Mouse (Mus musculus) activated CD4-positive, CD25-positive, alpha-beta regulatory T cell, adult 4 months (primary cell): Measurements from ENCODE around the gene Sorbs1. TPM values are rescaled to one million over a fixed set of nuclear protein-coding genes. Genes with fewer than 3 reads are reported as not detected.

Source experiments
- ATAC-seq: one replicate; pipeline ENCODE4 v1.8.0; 2017
- polyA plus RNA-seq, 2 experiments: library from polyadenylated mRNA; unstranded; fragments of 100-300 nt; shearing (Covaris generic); gene quantifications; one replicate each; pipeline ENCODE4 v1.2.1; 2017

Gene Sorbs1
- polyA plus RNA-seq, 2 experiments from 2014 or later, result 14.0 to 15.7 TPM

GRCm38 (mm10) chr19:40404582-40404981 lies 109.0 kb downstream of the Sorbs1 start:
- no peak for ATAC-seq

GRCm38 (mm10) chr19:40403999-40404398 lies 109.6 kb downstream of the Sorbs1 start:
- ATAC-seq, result no peak

- no peak for ATAC-seq
These were observed 111.2 kb downstream of the Sorbs1 start for GRCm38 (mm10) chr19:40402155-40402963.

GRCm38 (mm10) chr19:40401213-40401612 lies 112.4 kb downstream of the Sorbs1 start:
- no peak for ATAC-seq

- no peak for ATAC-seq
These were observed 113.1 kb downstream of the Sorbs1 start for GRCm38 (mm10) chr19:40400426-40401030.

- no peak for ATAC-seq
These were observed 117.6 kb downstream of the Sorbs1 start for GRCm38 (mm10) chr19:40395757-40396661.

DNA sequence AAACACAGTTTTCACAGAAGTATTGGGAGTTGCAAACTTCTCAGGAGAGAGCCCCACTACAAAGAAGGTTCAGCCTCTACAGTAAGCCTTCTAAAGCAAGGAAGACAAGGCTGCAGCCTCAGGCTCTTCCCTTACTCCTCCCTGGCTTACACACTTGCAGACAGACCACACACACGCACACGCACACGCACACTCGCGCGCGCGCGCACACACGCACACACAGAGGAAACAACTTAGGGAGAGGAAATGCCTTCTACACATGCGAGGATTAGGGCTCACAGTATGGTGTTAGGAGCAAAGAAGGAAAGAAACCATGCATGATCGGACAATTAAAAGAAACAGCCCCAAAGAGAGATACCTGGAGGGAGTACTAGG lies 118.3 kb downstream of the Sorbs1 start:
- no peak for ATAC-seq

DNA sequence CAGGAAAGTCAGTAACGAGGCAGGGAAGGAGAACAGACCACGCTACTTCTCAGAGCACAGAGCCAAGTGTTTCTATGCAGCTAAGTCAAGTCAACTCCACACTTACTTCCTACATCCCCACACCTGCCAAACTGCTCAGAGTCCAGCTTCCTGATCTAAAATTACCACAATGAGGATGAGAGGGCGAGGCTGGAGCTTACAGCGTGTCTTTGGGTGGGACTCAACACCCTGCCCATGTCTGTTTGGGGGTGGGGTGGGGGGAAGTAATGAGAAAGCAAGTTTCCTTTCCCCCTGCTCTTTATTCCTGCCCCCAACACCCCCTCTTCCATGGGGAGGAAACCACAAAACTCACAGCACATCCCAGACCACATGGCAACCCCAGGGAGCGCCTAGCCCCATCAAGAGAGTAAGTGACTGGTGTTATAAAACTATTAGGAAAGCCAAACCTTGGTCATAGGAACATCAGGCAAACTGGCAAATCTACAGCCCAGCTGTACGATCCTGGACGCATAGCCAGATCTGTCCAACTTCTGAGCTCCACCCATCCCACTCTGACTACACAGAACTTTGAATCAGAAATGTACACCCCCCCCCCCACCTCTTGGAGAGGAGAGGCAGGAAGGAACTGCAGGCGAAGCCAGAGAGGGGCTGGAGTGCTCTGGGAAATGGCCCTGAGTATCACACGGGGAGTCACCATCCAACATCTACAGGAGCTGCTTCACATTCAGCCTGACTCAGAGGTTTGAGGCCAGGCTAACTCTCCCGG lies 118.8 kb downstream of the Sorbs1 start:
- ATAC-seq, result no peak

DNA sequence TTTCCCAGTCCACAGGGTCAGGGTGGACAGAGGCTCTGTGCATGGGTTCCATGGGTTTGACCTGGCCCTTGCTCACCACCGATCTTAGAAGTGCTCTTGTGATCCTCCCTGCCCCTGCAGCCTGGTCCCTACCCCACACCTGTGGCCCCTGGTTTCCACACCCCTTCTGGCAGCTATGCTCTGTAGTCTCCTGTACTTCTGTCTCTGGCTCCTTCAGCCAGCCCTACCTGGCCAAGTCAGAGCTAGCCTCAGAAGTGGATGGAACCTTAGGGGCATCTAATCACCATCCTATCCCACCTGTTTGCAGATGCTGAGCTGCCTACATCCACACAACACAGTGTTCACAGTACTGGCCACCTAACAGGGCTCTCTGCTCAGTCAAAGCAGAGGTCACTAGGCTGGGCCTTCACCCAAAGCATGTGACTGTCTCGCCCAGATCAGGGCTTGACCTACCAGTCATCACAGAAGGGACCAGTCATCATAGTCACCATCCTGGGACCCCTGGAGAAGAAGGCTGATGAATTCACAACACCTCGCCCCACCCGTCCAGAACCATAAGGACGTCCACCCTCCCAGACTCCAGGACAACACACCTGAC lies 120.7 kb downstream of the Sorbs1 start:
- ATAC-seq, result no peak

DNA sequence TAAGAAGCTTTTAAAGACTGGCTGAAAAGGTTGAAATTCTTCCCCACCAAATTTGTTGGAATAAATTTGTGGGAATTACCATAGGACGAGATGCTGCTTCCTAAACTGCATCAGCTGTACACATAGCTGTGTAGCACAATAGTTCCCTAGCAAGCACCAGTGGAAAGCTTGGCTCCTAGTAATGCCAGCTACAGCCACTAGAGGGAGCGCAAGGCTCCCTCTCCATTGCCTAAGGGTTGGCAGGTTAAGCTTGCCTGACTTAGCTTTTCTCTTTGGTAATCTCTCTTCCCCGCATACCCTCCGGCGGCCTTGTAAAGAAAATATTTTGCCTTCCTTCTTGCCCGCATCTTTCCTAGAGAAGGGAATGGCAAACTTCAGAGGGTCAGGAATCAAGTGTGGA lies 122.1 kb downstream of the Sorbs1 start:
- ATAC-seq, result peak; percentile 63

DNA sequence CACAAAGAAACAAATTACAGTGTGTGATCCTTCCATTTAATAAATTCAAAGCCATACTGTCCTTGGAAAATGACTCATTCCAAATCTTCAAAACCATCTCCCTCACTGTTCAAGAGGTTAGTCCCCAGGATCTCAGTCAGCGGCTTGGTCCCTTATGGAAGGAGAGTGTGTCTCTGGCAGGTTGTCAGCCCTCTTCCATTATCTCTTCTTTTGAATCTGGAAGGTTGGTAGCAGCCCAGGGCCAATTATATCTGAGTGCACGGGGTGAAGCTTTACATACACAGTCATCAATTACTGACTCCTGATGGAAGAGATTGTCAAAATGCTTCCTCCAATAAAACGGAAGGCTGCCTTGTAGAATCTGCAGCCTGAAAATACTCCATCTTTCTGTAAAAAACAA lies 126.7 kb downstream of the Sorbs1 start:
- no peak for ATAC-seq

DNA sequence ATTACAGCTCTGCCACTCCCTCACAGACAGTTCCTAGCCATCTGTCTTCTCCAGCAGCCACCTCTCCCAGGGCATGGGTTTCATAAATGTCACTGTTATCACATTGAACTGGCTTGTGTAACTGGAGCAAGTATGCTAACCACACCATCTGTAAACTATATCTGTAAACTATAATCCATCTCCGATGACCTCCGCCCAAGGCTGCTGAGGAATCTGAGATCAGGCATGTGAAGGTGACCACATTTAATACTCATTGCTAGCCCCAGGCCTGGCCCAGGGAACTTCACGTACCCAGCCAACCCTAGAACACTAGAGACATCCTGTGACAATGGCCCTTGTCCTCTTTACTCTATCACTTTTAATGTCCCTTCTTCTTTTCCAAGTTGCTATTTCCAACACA lies 128.2 kb downstream of the Sorbs1 start:
- ATAC-seq, result no peak

DNA sequence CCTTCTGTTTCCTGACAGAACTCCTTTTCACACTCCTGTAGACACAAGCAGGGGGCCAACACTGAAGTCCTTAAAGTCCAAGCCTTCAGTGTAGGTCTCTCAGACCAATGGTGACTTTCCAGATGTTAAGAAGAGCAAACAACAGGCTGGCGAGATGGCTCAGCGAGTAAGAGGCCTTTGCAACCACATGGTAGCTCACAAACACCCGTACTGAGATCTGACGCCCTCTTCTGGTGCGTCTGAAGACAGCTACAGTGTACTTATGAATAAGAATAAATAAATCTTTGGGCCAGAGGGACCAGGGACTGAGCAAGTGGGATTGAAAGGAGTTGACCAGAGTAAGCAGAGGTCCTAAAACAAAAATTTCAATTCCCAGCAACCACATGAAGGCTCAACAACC lies 129.6 kb downstream of the Sorbs1 start:
- no peak for ATAC-seq

DNA sequence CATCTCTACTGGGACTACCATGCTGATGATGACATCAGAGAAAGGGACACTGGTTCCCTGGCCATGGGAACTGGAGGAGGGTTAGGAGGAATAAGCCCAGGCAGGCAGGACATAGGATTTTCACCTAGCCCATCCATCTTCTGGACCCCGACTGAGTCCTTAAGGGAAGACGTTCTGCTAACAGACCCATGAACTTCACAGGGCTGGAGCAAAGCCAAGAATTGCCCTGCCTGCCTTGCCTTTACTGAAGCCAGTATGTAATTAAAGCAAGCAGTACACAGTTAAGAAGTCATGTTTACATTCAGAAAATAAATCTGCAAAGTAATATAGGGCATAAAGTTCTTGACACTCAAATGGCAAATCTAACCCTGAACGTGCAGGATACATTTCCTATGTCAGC lies 132.9 kb downstream of the Sorbs1 start:
- ATAC-seq, result no peak

DNA sequence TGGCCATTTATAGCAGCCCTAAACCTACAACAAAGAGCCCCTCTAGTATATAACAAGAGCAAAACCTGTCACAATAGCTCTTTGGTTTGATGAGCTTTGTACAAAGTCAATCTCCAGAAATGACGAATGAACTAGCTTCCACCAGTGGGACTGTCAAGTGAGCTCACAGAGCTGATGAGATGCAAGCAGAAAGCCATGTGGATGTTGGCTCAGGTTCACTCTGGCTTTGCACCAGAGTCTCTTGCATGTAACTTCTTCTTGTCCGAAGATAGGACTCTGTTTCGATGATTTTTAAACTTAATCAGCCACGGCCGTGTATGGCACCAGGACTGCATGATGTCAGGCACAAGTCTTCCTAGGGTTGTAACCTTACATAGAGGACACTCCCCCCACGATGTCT lies 133.6 kb downstream of the Sorbs1 start:
- no peak for ATAC-seq

- ATAC-seq, result no peak
These were observed 134.5 kb downstream of the Sorbs1 start for GRCm38 (mm10) chr19:40379081-40379480.

DNA sequence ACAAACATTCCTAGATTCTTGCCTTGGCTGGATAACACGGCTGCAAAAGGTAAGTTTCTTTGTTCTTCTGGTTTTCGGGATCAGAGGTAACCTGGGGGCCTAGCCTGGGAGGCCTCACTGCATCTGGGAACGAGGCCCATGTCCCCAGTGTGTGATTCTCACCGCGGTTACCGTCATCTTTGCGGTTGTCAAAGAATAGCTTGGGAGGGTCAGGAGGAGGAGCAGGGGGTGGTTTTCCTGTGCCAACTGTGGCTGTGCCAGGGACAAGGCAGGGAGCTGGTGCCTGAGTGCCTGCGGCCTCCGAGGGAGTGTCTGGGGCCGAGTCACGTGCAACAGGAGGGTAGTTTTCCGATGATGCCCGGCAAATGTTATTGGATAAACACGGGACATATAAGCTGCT lies 135.9 kb downstream of the Sorbs1 start:
- no peak for ATAC-seq

- ATAC-seq, result no peak
These were observed 136.9 kb downstream of the Sorbs1 start for GRCm38 (mm10) chr19:40376566-40377281.

- ATAC-seq, result no peak
These were observed 138.9 kb downstream of the Sorbs1 start for GRCm38 (mm10) chr19:40374720-40375119.

DNA sequence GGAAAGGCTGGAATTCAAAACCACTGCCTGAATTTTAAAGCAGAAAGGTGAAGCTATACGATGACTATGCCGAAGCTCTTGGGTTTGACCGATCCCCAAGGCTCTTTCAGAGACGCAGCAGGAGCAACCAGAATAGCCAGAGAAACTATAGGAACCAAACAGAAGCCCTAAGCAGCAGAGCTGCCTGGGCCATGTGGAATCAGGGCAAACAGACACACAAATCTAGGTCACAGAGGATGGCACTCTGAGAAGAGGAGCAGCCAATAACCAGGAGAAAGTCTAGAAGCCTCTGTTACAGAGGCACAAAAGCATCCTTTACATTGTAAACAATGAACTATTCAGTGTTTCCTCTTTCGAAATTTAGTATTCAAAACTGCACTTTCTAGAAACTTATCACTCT lies 140.9 kb downstream of the Sorbs1 start:
- ATAC-seq, result no peak

DNA sequence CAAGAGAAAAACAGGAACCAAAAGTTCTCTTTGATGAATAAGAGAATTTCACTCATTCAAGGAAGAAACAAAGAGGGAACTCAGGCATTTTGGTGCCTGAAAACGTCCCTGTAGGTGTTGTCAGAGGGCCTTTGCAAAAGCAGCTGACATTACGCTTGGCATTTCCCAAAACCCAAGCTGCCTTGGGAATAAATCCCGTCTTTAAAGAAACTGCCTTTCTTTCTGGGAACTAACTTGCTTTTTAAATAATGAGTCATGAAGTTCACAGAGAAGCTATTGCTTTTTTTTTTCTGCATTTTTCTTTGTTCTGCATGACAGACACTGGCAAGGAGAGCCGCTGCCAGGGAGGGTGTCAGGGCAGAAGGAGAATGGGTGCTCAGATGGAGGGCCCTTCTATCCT lies 141.7 kb downstream of the Sorbs1 start:
- no peak for ATAC-seq
